Mouse (Mus musculus) CH12.LX (cell line): ENCODE results near the gene Srsf10. TPM values are rescaled to one million over a fixed set of nuclear protein-coding genes. Genes with fewer than 3 reads are reported as not detected.
A peak's percentile ranks its signal among the peaks of the same experiment; 100 is the strongest.

ENCODE experiments used
- DNase-seq: peaks from one replicate; pipeline ENCODE4 v3.0.0-alpha.2; 2013; ENCODE audit errors: extremely low read depth
- H3K27ac ChIP-seq: 2 replicates; pipeline ENCODE4 v1.5.1; 2012; ENCODE audit warnings: low read depth, mild to moderate bottlenecking, control low read depth, moderate library complexity; ENCODE audit not compliant: insufficient read depth
- H3K27me3 ChIP-seq: replicated peaks from 2 replicates; pipeline ENCODE3; 2012; ENCODE audit warnings: inconsistent platforms
- H3K36me3 ChIP-seq, 2 experiments: replicated peaks in 1 of 2; 2 replicates each; pipeline versions ENCODE3 to v1.6.1; 2012; ENCODE audit warnings: inconsistent platforms in 1 of 2, low read length in 1 of 2, mild to moderate bottlenecking in 1 of 2, mixed read lengths in 1 of 2, moderate library complexity in 1 of 2; ENCODE audit not compliant: control insufficient read depth in 1 of 2, insufficient read depth in 1 of 2
- H3K4me1 ChIP-seq, 2 experiments: 2 replicates each; pipeline ENCODE4 v1.6.1; 2012; ENCODE audit warnings: inconsistent platforms in 1 of 2, moderate library complexity in 1 of 2; ENCODE audit not compliant: insufficient read depth in 2 of 2, control insufficient read depth in 1 of 2
- H3K4me2 ChIP-seq: 2 replicates; pipeline ENCODE4 v1.6.1; 2012; ENCODE audit warnings: low read depth, mild to moderate bottlenecking, control low read depth; ENCODE audit not compliant: poor library complexity, insufficient read depth, severe bottlenecking
- H3K4me3 ChIP-seq, 3 experiments: fragments of 150-350 bp in 1 of 3; sonication (generic) in 1 of 3; replicated peaks in 1 of 3; 2 replicates each; pipeline versions ENCODE3 to v1.5.1; 2011 to 2012; ENCODE audit warnings: low read depth in 2 of 3, low read length in 2 of 3, mild to moderate bottlenecking in 2 of 3, moderate library complexity in 2 of 3, control low read depth in 1 of 3, improper control_type of control experiment in 1 of 3, inconsistent platforms in 1 of 3, mixed read lengths in 1 of 3; ENCODE audit not compliant: poor library complexity in 1 of 3
- H3K79me2 ChIP-seq: replicated peaks from 2 replicates; pipeline ENCODE4 v1.6.1; 2012; ENCODE audit warnings: mild to moderate bottlenecking, moderate library complexity; ENCODE audit not compliant: control insufficient read depth, poor library complexity, insufficient read depth, severe bottlenecking; ENCODE audit errors: extremely low read depth
- H3K9ac ChIP-seq: 2 replicates; pipeline ENCODE4 v1.6.1; 2012; ENCODE audit warnings: low read depth, mild to moderate bottlenecking, control low read depth, moderate library complexity; ENCODE audit not compliant: insufficient read depth
- H3K9me3 ChIP-seq: replicated peaks from 2 replicates; pipeline ENCODE3; 2012; ENCODE audit warnings: low read length, inconsistent platforms, mixed read lengths
- CHD2 ChIP-seq: IDR thresholded peaks from 2 replicates; pipeline ENCODE4 v1.6.1; 2011; ENCODE audit warnings: low read length, improper control_type of control experiment
- CTCF ChIP-seq, 2 experiments: IDR thresholded peaks in 1 of 2; conservative IDR thresholded peaks in 1 of 2; 2 replicates each; pipeline ENCODE4 v1.5.1; 2011 to 2012; ENCODE audit warnings: low read depth in 2 of 2, low read length in 2 of 2, improper control_type of control experiment in 1 of 2, inconsistent platforms in 1 of 2, mild to moderate bottlenecking in 1 of 2, moderate library complexity in 1 of 2
- GABPA ChIP-seq: IDR thresholded peaks from 2 replicates; pipeline ENCODE4 v1.6.1; 2012; ENCODE audit warnings: low read depth, low read length, improper control_type of control experiment, inconsistent platforms; ENCODE audit not compliant: insufficient replicate concordance
- IRF4 ChIP-seq: IDR thresholded peaks from 2 replicates; pipeline ENCODE4 v1.6.1; 2014; ENCODE audit warnings: low read depth, mild to moderate bottlenecking, inconsistent platforms, low read length, improper control_type of control experiment
- MAX ChIP-seq: IDR thresholded peaks from 2 replicates; pipeline ENCODE4 v1.6.1; 2011; ENCODE audit warnings: low read length, improper control_type of control experiment
- MXI1 ChIP-seq: IDR thresholded peaks from 2 replicates; pipeline ENCODE4 v1.6.1; 2011; ENCODE audit warnings: mild to moderate bottlenecking, low read depth, low read length, improper control_type of control experiment
- MYC ChIP-seq: IDR thresholded peaks from 2 replicates; pipeline ENCODE4 v1.6.1; 2011; ENCODE audit warnings: low read depth, mild to moderate bottlenecking, improper control_type of control experiment, low read length
- NELFE ChIP-seq: IDR thresholded peaks from 2 replicates; pipeline ENCODE4 v1.6.1; 2011; ENCODE audit warnings: low read depth, low read length, improper control_type of control experiment
- POLR2AphosphoS2 ChIP-seq: IDR thresholded peaks from 2 replicates; pipeline ENCODE4 v1.6.1; 2011; ENCODE audit warnings: low read depth, low read length, improper control_type of control experiment
- RAD21 ChIP-seq: IDR thresholded peaks from 2 replicates; pipeline ENCODE4 v1.6.1; 2011; ENCODE audit warnings: low read depth, mild to moderate bottlenecking, low read length, improper control_type of control experiment, moderate library complexity
- SIN3A ChIP-seq: IDR thresholded peaks from 2 replicates; pipeline ENCODE4 v1.6.1; 2012; ENCODE audit warnings: low read length, improper control_type of control experiment, inconsistent platforms
- SMC3 ChIP-seq: IDR thresholded peaks from 2 replicates; pipeline ENCODE4 v1.6.1; 2011; ENCODE audit warnings: low read depth, low read length, improper control_type of control experiment
- ZMIZ1 ChIP-seq: IDR thresholded peaks from 2 replicates; pipeline ENCODE4 v1.6.1; 2012; ENCODE audit warnings: low read depth, mild to moderate bottlenecking, inconsistent platforms, low read length, improper control_type of control experiment
- ZNF384 ChIP-seq: IDR thresholded peaks from 2 replicates; pipeline ENCODE4 v1.6.1; 2012; ENCODE audit warnings: low read depth, low read length, improper control_type of control experiment, inconsistent platforms
- dilution Hi-C: fragments of 300-500 bp; cut with MboI; formaldehyde crosslinking; loops from 2 replicates; pipeline ENCODE4 v1.14.3; 2020; ENCODE audit warnings: low sequenced_read_pairs; ENCODE audit not compliant: extremely low pct_unique_long_range_greater_than_20kb, extremely low pct_ligation_motif_present
- in situ Hi-C: fragments of 300-500 bp; cut with MboI; formaldehyde crosslinking; loops from 3 replicates; pipeline ENCODE4 v1.14.3; 2019; ENCODE audit warnings: low sequenced_read_pairs, low pct_ligation_motif_present, low pct_unique_long_range_greater_than_20kb, mixed read lengths
- polyA plus RNA-seq: library from polyadenylated mRNA; unstranded; fragments of >175 nt; gene quantifications from 2 replicates; pipeline ENCODE4 v1.2.1, GENCODE M21; 2012; ENCODE audit warnings: low read depth; ENCODE audit not compliant: insufficient read length
- total RNA-seq, 2 experiments: library from RNA; depleted of rRNA; stranded (reverse); fragments of 300-350 nt in 1 of 2; fragments of >200 nt in 1 of 2; gene quantifications; 2 replicates each; pipeline ENCODE4 v1.2.3; 2012 to 2014

Gene Srsf10
- total and polyA plus RNA-seq, 3 experiments = 85.7 to 291 (median 179) TPM

GRCm38 (mm10) chr4:135856223-135857091 is 910 bp downstream of the Srsf10 start:
- TF ChIP-seq MAX (peak; percentile 67), RAD21 (no peak), MXI1 (peak; percentile 80), SIN3A (peak; percentile 79), POLR2AphosphoS2 (no peak), CHD2 (peak; percentile 8; the same call in 1 of the 2 replicates), MYC (peak; percentile 54)
- TF ChIP-seq, all 38 proteins: peak for 5
- H3K79me2 ChIP-seq = peaks cover 47% of the 10 kb centered on the region
- no peaks in the 10 kb centered on the region for H3K9me3 ChIP-seq
- H3K4me3 ChIP-seq = peak overlapping the region; percentile 75 to 86 (median 78)
- peak overlapping the region; percentile 59 for H3K4me2 ChIP-seq
- dilution Hi-C loops (no loop called here), in situ Hi-C loops (no loop called here)
- no peaks in the 10 kb centered on the region for H3K27me3 ChIP-seq
- H3K27ac ChIP-seq = peak overlapping the region; percentile 90
- DNase-seq = no peak
- H3K36me3 ChIP-seq = peaks cover 6 to 25% of the 10 kb centered on the region in 2 experiments
- peak overlapping the region; percentile 98 for H3K9ac ChIP-seq
- H3K4me1 ChIP-seq = peaks cover 3 to 39% of the 10 kb centered on the region in 2 experiments; a peak in 3 of 4 replicates

GRCm38 (mm10) chr4:135857597-135858186 is 2.1 kb downstream of the Srsf10 start:
- Histone ChIP-seq H3K27ac (no peak overlapping the region), H3K4me1 (peaks cover 3 to 39% of the 10 kb centered on the region in 2 experiments; a peak in 3 of 4 replicates), H3K4me3 (peak overlapping the region; percentile 75 to 86 (median 78)), H3K4me2 (peak overlapping the region; percentile 99), H3K9ac (peak overlapping the region; percentile 98), H3K79me2 (peaks cover 59% of the 10 kb centered on the region), H3K27me3 (no peaks in the 10 kb centered on the region), H3K36me3 (peaks cover 13 to 38% of the 10 kb centered on the region in 2 experiments), H3K9me3 (no peaks in the 10 kb centered on the region)
- in situ Hi-C loops = no loop called here
- dilution Hi-C loops = no loop called here
- DNase-seq = no peak
- peak; percentile 31; the same call in 1 of the 2 replicates for TF ChIP-seq ZNF384
- TF ChIP-seq GABPA = no peak
- no peak for TF ChIP-seq MAX
- peak; percentile 57; the same call in 1 of the 2 replicates for TF ChIP-seq MXI1
- no peak for TF ChIP-seq CTCF (conservative IDR thresholded peaks at IDR 0.05 in 1 of 2, IDR thresholded peaks at IDR 0.05 in 1 of 2; ENCODE audit: low read depth in 2 of 2, low read length in 2 of 2)

- Histone ChIP-seq H3K27me3 (no peaks in the 10 kb centered on the region), H3K9me3 (no peaks in the 10 kb centered on the region), H3K9ac (no peak overlapping the region), H3K4me2 (no peak overlapping the region), H3K79me2 (peaks cover 36% of the 10 kb centered on the region), H3K4me1 (peaks cover 2 to 31% of the 10 kb centered on the region in 2 experiments; a peak in 2 of 4 replicates), H3K36me3 (peaks cover 13 to 34% of the 10 kb centered on the region in 2 experiments), H3K4me3 (no peak overlapping the region), H3K27ac (no peak overlapping the region)
- DNase-seq = no peak
- TF ChIP-seq IRF4 (peak; percentile 59; the same call in 1 of the 2 replicates), NELFE (no peak), ZMIZ1 (0 out of 2 replicates have a peak, but pooled peaks have one; percentile 34), SMC3 (no peak)
- in situ Hi-C loops (no loop called here), dilution Hi-C loops (no loop called here)
Measured at GRCm38 (mm10) chr4:135868996-135869395, 13.4 kb downstream of the Srsf10 start.
